Comparison of ENCODE assay signal across 25 mouse cellular contexts in the genomic region with DNA sequence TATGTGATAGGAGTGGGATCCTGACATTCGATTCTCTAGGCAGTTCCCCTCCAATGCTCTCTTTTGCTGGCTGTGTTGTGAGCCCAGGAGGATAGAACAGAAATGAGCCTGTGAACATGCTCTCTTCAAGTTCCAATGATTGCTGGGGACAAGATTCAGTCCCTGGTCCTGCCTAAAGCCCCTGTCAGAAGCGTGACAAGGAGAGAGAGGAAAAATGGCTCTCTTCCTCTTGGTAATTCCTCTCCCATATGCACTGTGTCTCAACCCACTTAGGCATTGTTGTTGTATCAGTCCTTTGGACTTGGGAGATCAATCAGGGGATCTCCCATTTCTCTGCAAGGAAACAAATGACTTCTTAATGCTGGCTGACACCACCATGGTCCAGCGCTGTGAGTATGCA.
DNase-seq lines count a peak whose midpoint lies in the region; ATAC-seq and TF ChIP-seq lines count a peak whose summit lies in the region.
"Had no signal": no experiment of that assay in that cellular context is flagged by ENCODE, and none has a peak within 500 bp of the region (broad histone marks: within the 10 kb centered on the region; RNA-seq: fewer than 3 reads in every experiment).

No protein-coding gene starts in this region.

- TF ChIP-seq CTCF in lung, postnatal 0 days (IDR thresholded peaks at IDR 0.05), result no peak

- H3K9ac ChIP-seq in forebrain, embryonic 13.5 days, result 0 out of 2 replicates have a peak overlapping the region, but pooled peaks have one; percentile 23
- H3K9ac ChIP-seq in forebrain, embryonic 14.5 days (ENCODE audit: low read length), result 0 out of 2 replicates have a peak overlapping the region, but pooled peaks have one; percentile 25
- no peak overlapping the region for H3K9ac ChIP-seq in hindbrain, embryonic 13.5 days
- H3K9ac ChIP-seq in midbrain, embryonic 14.5 days (replicated peaks; ENCODE audit: low read length), result no peak overlapping the region
- H3K9ac ChIP-seq in lung, postnatal 0 days (replicated peaks; ENCODE audit: low read depth), result no peak overlapping the region
- H3K9ac ChIP-seq: embryonic facial prominence, embryonic 13.5 days; heart, embryonic 15.5 days; limb, embryonic 12.5 days; liver, postnatal 0 days had no signal

- H3K27me3 ChIP-seq in forebrain, embryonic 13.5 days, result 0 out of 2 replicates have a peak, but pooled peaks cover 5% of the 10 kb centered on the region
- H3K27me3 ChIP-seq in forebrain, embryonic 10.5 days (ENCODE audit: poor library complexity, severe bottlenecking), result peaks cover 55% of the 10 kb centered on the region
- no peaks in the 10 kb centered on the region for H3K27me3 ChIP-seq in forebrain, embryonic 14.5 days (replicated peaks; ENCODE audit: control insufficient read depth, insufficient read depth, low read length)
- peaks cover 24% of the 10 kb centered on the region; the same call in 1 of the 2 replicates for H3K27me3 ChIP-seq in hindbrain, embryonic 13.5 days
- peaks cover 3% of the 10 kb centered on the region for H3K27me3 ChIP-seq in midbrain, embryonic 14.5 days (ENCODE audit: control insufficient read depth, insufficient read depth, low read length)
- no peaks in the 10 kb centered on the region for H3K27me3 ChIP-seq in lung, postnatal 0 days (replicated peaks; ENCODE audit: insufficient read depth, low read length)
- H3K27me3 ChIP-seq: heart, embryonic 15.5 days; limb, embryonic 12.5 days had no signal

- H3K27ac ChIP-seq in forebrain, embryonic 13.5 days, result peak overlapping the region; percentile 69
- H3K27ac ChIP-seq in forebrain, embryonic 10.5 days, result no peak overlapping the region
- H3K27ac ChIP-seq in forebrain, embryonic 14.5 days (ENCODE audit: low read depth, low read length), result peak overlapping the region; percentile 63
- H3K27ac ChIP-seq in hindbrain, embryonic 13.5 days, result 0 out of 2 replicates have a peak overlapping the region, but pooled peaks have one; percentile 2
- H3K27ac ChIP-seq in midbrain, embryonic 14.5 days (replicated peaks; ENCODE audit: low read depth, low read length), result peak overlapping the region; percentile 64
- no peak overlapping the region for H3K27ac ChIP-seq in lung, postnatal 0 days (ENCODE audit: low read length)
- H3K27ac ChIP-seq: embryonic facial prominence, embryonic 13.5 days; heart, embryonic 15.5 days; limb, embryonic 12.5 days had no signal

- WGBS in forebrain, embryonic 13.5 days, result 40% methylated on average over 3 of the region's 3 CpGs
- 51% methylated on average over 3 of the region's 3 CpGs for WGBS in forebrain, embryonic 10.5 days
- WGBS in forebrain, embryonic 14.5 days, result 61% methylated on average over 3 of the region's 3 CpGs
- WGBS in hindbrain, embryonic 13.5 days, result 27% methylated on average over 3 of the region's 3 CpGs
- 22% methylated on average over 3 of the region's 3 CpGs for WGBS in midbrain, embryonic 14.5 days
- WGBS in lung, postnatal 0 days, result 32% methylated on average over 3 of the region's 3 CpGs

- no peak for ATAC-seq in forebrain, embryonic 13.5 days
- ATAC-seq in forebrain, embryonic 14.5 days, result no peak
- peak; percentile 33; the same call in 1 of the 2 replicates for ATAC-seq in hindbrain, embryonic 13.5 days (ENCODE audit: low FRiP score)
- no peak for ATAC-seq in midbrain, embryonic 14.5 days (ENCODE audit: low FRiP score, low TSS enrichment)
- no peak for ATAC-seq in lung, postnatal 0 days
- ATAC-seq: CD4-positive, CD25-positive, alpha-beta regulatory T cell, adult 4 months; intestine, embryonic 16.5 days; liver, postnatal 0 days had no signal

- no peak for DNase-seq in forebrain, embryonic 10.5 days (ENCODE audit: extremely low spot score, low spot score)
- DNase-seq in forebrain, embryonic 14.5 days (ENCODE audit: low spot score), result no peak
- peak; percentile 39 for DNase-seq in midbrain, embryonic 14.5 days
- no peak for DNase-seq in lung, postnatal 0 days (ENCODE audit: low spot score)
- DNase-seq in adrenal gland, adult 2 months, result no peak
- no peak for DNase-seq in urinary bladder, adult 2 months (ENCODE audit: low spot score)
- DNase-seq: adrenal gland, postnatal 36 days; cerebellum, adult 11 months; cerebellum, postnatal 10 days; heart, postnatal 36 days; kidney, adult 9 months; kidney, postnatal 25 days; layer of hippocampus, postnatal 36 days; liver, postnatal 0 days; lung, postnatal 10 days; thymus, postnatal 36 days had no signal

- no peak overlapping the region for H3K4me3 ChIP-seq in forebrain, embryonic 13.5 days
- H3K4me3 ChIP-seq in forebrain, embryonic 10.5 days, result no peak overlapping the region
- no peak overlapping the region for H3K4me3 ChIP-seq in forebrain, embryonic 14.5 days (ENCODE audit: low read depth, low read length)
- H3K4me3 ChIP-seq in hindbrain, embryonic 13.5 days, result no peak overlapping the region
- H3K4me3 ChIP-seq in midbrain, embryonic 14.5 days (replicated peaks; ENCODE audit: low read depth, low read length), result no peak overlapping the region
- H3K4me3 ChIP-seq in lung, postnatal 0 days (ENCODE audit: low read depth, low read length), result no peak overlapping the region
- H3K4me3 ChIP-seq: embryonic facial prominence, embryonic 13.5 days; erythroblast, embryonic 14.5 days; heart, embryonic 15.5 days; limb, embryonic 12.5 days had no signal

- peaks cover 32% of the 10 kb centered on the region for H3K4me1 ChIP-seq in forebrain, embryonic 13.5 days
- H3K4me1 ChIP-seq in forebrain, embryonic 10.5 days, result peaks cover 24% of the 10 kb centered on the region
- peaks cover 18% of the 10 kb centered on the region for H3K4me1 ChIP-seq in forebrain, embryonic 14.5 days (ENCODE audit: control insufficient read depth, insufficient read depth, low read length)
- H3K4me1 ChIP-seq in hindbrain, embryonic 13.5 days (replicated peaks), result peaks cover 21% of the 10 kb centered on the region
- peaks cover 18% of the 10 kb centered on the region for H3K4me1 ChIP-seq in midbrain, embryonic 14.5 days (ENCODE audit: control insufficient read depth, insufficient read depth, low read length)
- H3K4me1 ChIP-seq in lung, postnatal 0 days (ENCODE audit: insufficient read depth, low read depth, low read length), result no peaks in the 10 kb centered on the region
- H3K4me1 ChIP-seq: heart, embryonic 15.5 days; limb, embryonic 12.5 days had no signal

- H3K36me3 ChIP-seq in forebrain, embryonic 13.5 days (ENCODE audit: poor library complexity, severe bottlenecking), result no peaks in the 10 kb centered on the region
- H3K36me3 ChIP-seq in forebrain, embryonic 10.5 days (replicated peaks), result no peaks in the 10 kb centered on the region
- H3K36me3 ChIP-seq in forebrain, embryonic 14.5 days (ENCODE audit: control insufficient read depth, insufficient read depth, low read length), result no peaks in the 10 kb centered on the region
- H3K36me3 ChIP-seq in hindbrain, embryonic 13.5 days, result no peaks in the 10 kb centered on the region
- H3K36me3 ChIP-seq in midbrain, embryonic 14.5 days (ENCODE audit: control insufficient read depth, insufficient read depth, low read length), result no peaks in the 10 kb centered on the region
- no peaks in the 10 kb centered on the region for H3K36me3 ChIP-seq in lung, postnatal 0 days (ENCODE audit: insufficient read depth, low read length)
- H3K36me3 ChIP-seq: embryonic facial prominence, embryonic 13.5 days; heart, embryonic 15.5 days; limb, embryonic 12.5 days had no signal

- no peak for TF ChIP-seq EP300 in lung, postnatal 0 days (IDR thresholded peaks at IDR 0.05)

- 0 out of 2 replicates have a peak overlapping the region, but pooled peaks have one; percentile 4 for H3K4me2 ChIP-seq in forebrain, embryonic 13.5 days
- 0 out of 2 replicates have a peak overlapping the region, but pooled peaks have one; percentile 10 for H3K4me2 ChIP-seq in forebrain, embryonic 14.5 days (ENCODE audit: low read length)
- no peak overlapping the region for H3K4me2 ChIP-seq in hindbrain, embryonic 13.5 days
- peak overlapping the region; percentile 35 for H3K4me2 ChIP-seq in midbrain, embryonic 14.5 days (ENCODE audit: low read length)
- no peak overlapping the region for H3K4me2 ChIP-seq in lung, postnatal 0 days (replicated peaks; ENCODE audit: low read depth, low read length)
- H3K4me2 ChIP-seq: embryonic facial prominence, embryonic 13.5 days; heart, embryonic 15.5 days; limb, embryonic 12.5 days; liver, embryonic 11.5 days had no signal

- no peaks in the 10 kb centered on the region for H3K9me3 ChIP-seq in forebrain, embryonic 13.5 days (replicated peaks)
- no peaks in the 10 kb centered on the region; the same call in 1 of the 2 replicates for H3K9me3 ChIP-seq in forebrain, embryonic 10.5 days
- no peaks in the 10 kb centered on the region for H3K9me3 ChIP-seq in forebrain, embryonic 14.5 days (replicated peaks; ENCODE audit: control insufficient read depth, low read length)
- H3K9me3 ChIP-seq in hindbrain, embryonic 13.5 days, result no peaks in the 10 kb centered on the region
- H3K9me3 ChIP-seq in midbrain, embryonic 14.5 days (ENCODE audit: control insufficient read depth, low read length), result no peaks in the 10 kb centered on the region
- no peaks in the 10 kb centered on the region for H3K9me3 ChIP-seq in lung, postnatal 0 days (ENCODE audit: low read length)
- H3K9me3 ChIP-seq: embryonic facial prominence, embryonic 13.5 days; heart, embryonic 15.5 days; limb, embryonic 12.5 days had no signal

Comparison
In these comparisons a context has a peak if more than half of its experiments do, and no peak if none do; other contexts are left out.
1. H3K27ac ChIP-seq: peak in forebrain, embryonic 13.5 days (single experiment), forebrain, embryonic 14.5 days (single experiment), hindbrain, embryonic 13.5 days (single experiment) and midbrain, embryonic 14.5 days (single experiment); none in forebrain, embryonic 10.5 days (single experiment) and lung, postnatal 0 days (single experiment).
2. H3K4me2 ChIP-seq: peak in forebrain, embryonic 13.5 days (single experiment), forebrain, embryonic 14.5 days (single experiment) and midbrain, embryonic 14.5 days (single experiment); none in hindbrain, embryonic 13.5 days (single experiment) and lung, postnatal 0 days (single experiment).
3. H3K9ac ChIP-seq: peak in forebrain, embryonic 13.5 days (single experiment) and forebrain, embryonic 14.5 days (single experiment); none in hindbrain, embryonic 13.5 days (single experiment), midbrain, embryonic 14.5 days (single experiment) and lung, postnatal 0 days (single experiment).